Mouse (Mus musculus): ENCODE measurements around the gene Pim2.

DNA sequence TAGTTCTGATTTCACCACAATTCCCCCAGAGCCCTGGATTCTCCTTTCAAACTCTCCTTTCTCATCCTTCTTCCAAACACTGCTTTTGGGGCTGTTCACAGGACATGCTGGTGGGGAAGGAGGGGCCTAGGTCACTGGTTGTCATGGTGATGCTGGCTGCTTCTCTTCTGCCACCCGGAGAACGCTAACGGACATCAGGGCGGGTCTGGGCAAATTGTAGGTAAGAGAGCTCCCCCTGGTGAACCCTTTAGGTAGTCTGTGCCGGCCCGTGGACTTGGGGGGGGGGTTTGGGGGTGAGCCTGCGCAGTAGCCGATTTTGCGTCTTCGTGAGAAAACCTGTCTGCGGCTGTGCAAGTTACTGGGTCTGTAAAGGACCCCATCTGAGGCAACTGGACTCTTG is 1.8 kb downstream of the Pim2 start:
- TF ChIP-seq CTCF (IDR thresholded peaks at IDR 0.05; ENCODE audit: low read depth, low read length) = no peak
- TF ChIP-seq POLR2A (IDR thresholded peaks at IDR 0.05; ENCODE audit: insufficient read depth, low read length) = no peak
